Mouse (Mus musculus) small intestine, adult 2 months (tissue): ENCODE data around the gene Mgp.

Source experiments
- CTCF ChIP-seq: fragments of 200-500 bp; IDR thresholded peaks from 2 replicates; pipeline ENCODE4 v1.5.1; 2012; ENCODE audit warnings: low read depth, mild to moderate bottlenecking, control low read depth, inconsistent platforms, low read length, moderate library complexity, mixed read lengths; ENCODE audit not compliant: insufficient replicate concordance, insufficient read length; ENCODE audit errors: extremely low read depth
- POLR2A ChIP-seq: fragments of 200-500 bp; IDR thresholded peaks from 2 replicates; pipeline ENCODE4 v1.6.1; 2012; ENCODE audit warnings: low read depth, mild to moderate bottlenecking, control low read depth, inconsistent platforms, low read length, moderate library complexity

GRCm38 (mm10) chr6:136914234-136914633, 38.6 kb upstream of the Mgp start:
- no peak for TF ChIP-seq POLR2A
- no peak for TF ChIP-seq CTCF
